Mouse (Mus musculus): ENCODE data around the gene Chmp6. TPM values are rescaled to one million over a fixed set of nuclear protein-coding genes. Genes with fewer than 3 reads are reported as not detected.

The Chmp6 gene
- total and polyA plus RNA-seq, 3 experiments = 50.3 to 70.6 (median 59.7) TPM

- no peak for DNase-seq (ENCODE audit: extremely low read depth)
- Histone ChIP-seq H3K27ac (ENCODE audit: insufficient read depth, low read depth) (no peak overlapping the region), H3K27me3 (replicated peaks) (no peaks in the 10 kb centered on the region), H3K4me3 (replicated peaks in 1 of 3; ENCODE audit: low read depth in 2 of 3, low read length in 2 of 3, poor library complexity in 1 of 3) (no peak overlapping the region), H3K9ac (ENCODE audit: insufficient read depth, low read depth) (no peak overlapping the region), H3K4me2 (ENCODE audit: insufficient read depth, low read depth, poor library complexity, severe bottlenecking) (no peak overlapping the region), H3K79me2 (replicated peaks; ENCODE audit: control insufficient read depth, extremely low read depth, insufficient read depth, poor library complexity, severe bottlenecking) (no peaks in the 10 kb centered on the region), H3K36me3 (replicated peaks in 1 of 2; ENCODE audit: control insufficient read depth in 1 of 2, insufficient read depth in 1 of 2, low read length in 1 of 2) (peaks cover 0 to 9% of the 10 kb centered on the region in 2 experiments), H3K4me1 (ENCODE audit: control insufficient read depth in 1 of 2, insufficient read depth in 2 of 2) (peaks cover 17 to 29% of the 10 kb centered on the region in 2 experiments), H3K9me3 (replicated peaks; ENCODE audit: low read length) (no peaks in the 10 kb centered on the region)
- TF ChIP-seq MYC (IDR thresholded peaks at IDR 0.05; ENCODE audit: low read depth, low read length) (no peak), MAZ (IDR thresholded peaks at IDR 0.05; ENCODE audit: low read depth, low read length) (no peak), ZMIZ1 (IDR thresholded peaks at IDR 0.05; ENCODE audit: low read depth, low read length) (no peak), IRF4 (IDR thresholded peaks at IDR 0.05; ENCODE audit: low read depth, low read length) (no peak), SMC3 (IDR thresholded peaks at IDR 0.05; ENCODE audit: low read depth, low read length) (no peak), UBTF (IDR thresholded peaks at IDR 0.05; ENCODE audit: low read depth, low read length) (no peak), NELFE (IDR thresholded peaks at IDR 0.05; ENCODE audit: low read depth, low read length) (no peak), CHD2 (IDR thresholded peaks at IDR 0.05; ENCODE audit: low read length) (no peak), ELF1 (IDR thresholded peaks at IDR 0.05; ENCODE audit: low read depth, low read length) (no peak), EP300 (IDR thresholded peaks at IDR 0.05; ENCODE audit: low read length) (no peak), CHD1 (IDR thresholded peaks at IDR 0.05; ENCODE audit: low read depth, low read length) (no peak), POLR2AphosphoS2 (IDR thresholded peaks at IDR 0.05; ENCODE audit: low read depth, low read length) (no peak)
- dilution Hi-C loops (cut with MboI; ENCODE audit: extremely low pct_ligation_motif_present, extremely low pct_unique_long_range_greater_than_20kb, low sequenced_read_pairs) = no loop called here
- in situ Hi-C loops (cut with MboI; ENCODE audit: low pct_ligation_motif_present, low pct_unique_long_range_greater_than_20kb, low sequenced_read_pairs) = no loop called here
Measured at GRCm38 (mm10) chr11:119958856-119959255, 45.6 kb downstream of the Chmp6 start.

DNA sequence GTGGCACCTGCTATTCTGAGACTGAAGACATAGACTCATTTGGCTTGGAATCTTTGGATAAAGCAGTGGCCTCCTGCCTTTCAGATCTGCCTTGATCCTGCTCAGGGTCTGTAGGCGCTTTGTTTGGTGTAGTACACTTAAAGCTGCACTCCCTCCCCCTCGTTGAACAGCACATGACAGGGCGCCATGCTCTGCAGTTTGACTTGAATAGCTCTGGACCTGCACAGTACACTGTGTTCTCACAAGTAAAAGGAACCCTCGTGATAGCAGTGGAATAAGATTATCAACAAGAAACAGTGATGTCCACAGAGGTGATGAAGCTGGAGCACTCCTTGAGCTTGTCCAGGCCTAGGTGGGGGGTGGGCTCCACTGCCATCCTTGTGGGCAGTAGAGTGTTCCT is 46.5 kb downstream of the Chmp6 start:
- no peaks in the 10 kb centered on the region for H3K9me3 ChIP-seq (replicated peaks; ENCODE audit: low read length)
- no peak overlapping the region for H3K9ac ChIP-seq (ENCODE audit: insufficient read depth, low read depth)
- H3K4me3 ChIP-seq (replicated peaks in 1 of 3; ENCODE audit: low read depth in 2 of 3, low read length in 2 of 3, poor library complexity in 1 of 3) = no peak overlapping the region
- H3K27ac ChIP-seq (ENCODE audit: insufficient read depth, low read depth) = no peak overlapping the region
- no peak for DNase-seq (ENCODE audit: extremely low read depth)
- TF ChIP-seq ELF1 (IDR thresholded peaks at IDR 0.05; ENCODE audit: low read depth, low read length) (no peak), E2F4 (IDR thresholded peaks at IDR 0.05; ENCODE audit: insufficient replicate concordance, low read depth, low read length) (no peak), SMC3 (IDR thresholded peaks at IDR 0.05; ENCODE audit: low read depth, low read length) (no peak), KAT2A (IDR thresholded peaks at IDR 0.05; ENCODE audit: insufficient replicate concordance, low read length) (no peak), CHD2 (IDR thresholded peaks at IDR 0.05; ENCODE audit: low read length) (no peak), TCF12 (IDR thresholded peaks at IDR 0.05; ENCODE audit: low read depth, low read length) (no peak), ZMIZ1 (IDR thresholded peaks at IDR 0.05; ENCODE audit: low read depth, low read length) (no peak), RAD21 (IDR thresholded peaks at IDR 0.05; ENCODE audit: low read depth, low read length) (no peak), MXI1 (IDR thresholded peaks at IDR 0.05; ENCODE audit: low read depth, low read length) (no peak), MAX (IDR thresholded peaks at IDR 0.05; ENCODE audit: low read length) (no peak), CHD1 (IDR thresholded peaks at IDR 0.05; ENCODE audit: low read depth, low read length) (no peak)
- no peaks in the 10 kb centered on the region for H3K79me2 ChIP-seq (replicated peaks; ENCODE audit: control insufficient read depth, extremely low read depth, insufficient read depth, poor library complexity, severe bottlenecking)
- peaks cover 12 to 20% of the 10 kb centered on the region in 2 experiments for H3K4me1 ChIP-seq (ENCODE audit: control insufficient read depth in 1 of 2, insufficient read depth in 2 of 2)
- in situ Hi-C loops (cut with MboI; ENCODE audit: low pct_ligation_motif_present, low pct_unique_long_range_greater_than_20kb, low sequenced_read_pairs) (no loop called here), dilution Hi-C loops (cut with MboI; ENCODE audit: extremely low pct_ligation_motif_present, extremely low pct_unique_long_range_greater_than_20kb, low sequenced_read_pairs) (no loop called here)
- no peaks in the 10 kb centered on the region for H3K27me3 ChIP-seq (replicated peaks)
- H3K36me3 ChIP-seq (replicated peaks in 1 of 2; ENCODE audit: control insufficient read depth in 1 of 2, insufficient read depth in 1 of 2, low read length in 1 of 2) = peaks cover 0 to 9% of the 10 kb centered on the region in 2 experiments
- H3K4me2 ChIP-seq (ENCODE audit: insufficient read depth, low read depth, poor library complexity, severe bottlenecking) = no peak overlapping the region
